Mouse (Mus musculus) hindlimb bud, embryonic 11.5 days (tissue): ENCODE data around the gene Nol12.
A peak's percentile ranks its signal among the peaks of the same experiment; 100 is the strongest.

ENCODE experiments used
- DNase-seq: peaks from one replicate; pipeline ENCODE4 v3.0.0-alpha.2; 2012; ENCODE audit warnings: low read depth, low spot score; ENCODE audit errors: extremely low spot score

Nol12 gene

DNA sequence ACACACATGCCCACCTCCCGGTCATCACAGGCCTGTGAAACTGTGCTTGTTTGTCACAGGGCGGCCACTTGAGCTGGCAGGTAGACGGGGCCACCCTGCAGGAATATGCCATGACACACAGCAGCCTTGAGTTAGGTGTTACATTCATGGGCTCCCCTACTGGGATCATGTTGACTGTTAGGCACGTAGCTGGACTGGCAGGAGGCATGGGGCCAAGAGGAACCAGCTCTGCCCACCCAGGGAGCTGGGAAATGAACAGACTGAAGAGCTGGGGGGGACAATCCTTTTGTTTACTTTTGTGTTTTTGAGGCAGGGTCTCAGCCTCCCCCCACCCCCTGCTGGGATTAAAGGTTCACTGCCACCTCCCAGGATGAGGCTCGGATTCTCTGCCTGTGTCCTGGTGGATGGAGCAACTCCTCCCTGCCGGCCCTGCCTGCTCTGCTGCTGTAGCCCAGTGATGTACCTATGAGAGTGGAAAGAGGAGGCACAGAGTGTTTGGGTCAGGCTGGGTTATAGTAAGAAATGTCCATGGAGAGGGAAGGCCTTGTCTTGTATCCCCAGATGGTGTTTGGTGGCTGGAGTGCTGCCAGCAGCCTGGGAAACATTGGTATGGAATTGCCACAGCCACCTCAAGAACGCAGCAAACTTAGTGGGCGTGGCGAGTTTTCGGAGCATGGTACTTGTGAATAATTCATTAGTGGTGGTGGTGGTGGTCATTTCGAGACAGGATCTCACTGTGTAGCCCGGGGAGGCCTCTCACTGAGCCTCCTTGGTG, 18.5 kb upstream of the Nol12 start:
- no peak for DNase-seq

GRCm38 (mm10) chr15:78918126-78918525, 16.6 kb upstream of the Nol12 start:
- no peak for DNase-seq

GRCm38 (mm10) chr15:78919914-78920313, 14.8 kb upstream of the Nol12 start:
- DNase-seq: no peak

DNA sequence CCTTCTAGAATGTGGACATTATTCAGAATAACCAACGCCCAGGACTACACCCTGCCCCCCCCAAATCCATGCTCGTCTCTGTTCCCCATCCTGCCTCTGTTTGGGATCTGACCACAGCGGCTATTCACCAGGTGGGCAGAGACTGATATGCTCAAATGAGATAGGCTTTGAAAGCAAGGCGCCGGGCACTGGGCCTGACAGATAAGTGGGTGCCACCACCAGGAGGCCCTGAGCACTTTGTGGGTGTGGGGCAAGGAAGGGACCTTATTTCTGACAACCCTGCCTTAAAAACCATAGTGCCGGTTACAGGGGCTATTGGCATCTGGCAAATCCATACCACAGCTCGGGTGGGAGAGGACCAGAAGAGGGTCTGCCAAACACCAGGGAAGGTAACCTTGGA, 12.0 kb upstream of the Nol12 start:
- DNase-seq: no peak

- no peak for DNase-seq
These were observed 11.1 kb upstream of the Nol12 start for GRCm38 (mm10) chr15:78923585-78923984.

GRCm38 (mm10) chr15:78925129-78925528, 9.6 kb upstream of the Nol12 start:
- DNase-seq: no peak

GRCm38 (mm10) chr15:78926021-78926919, 8.5 kb upstream of the Nol12 start, which contains the start of gene Lgals1:
Gene Lgals1, plus strand, starts transcription at chr15:78926725.
- DNase-seq: peak; percentile 56

DNA sequence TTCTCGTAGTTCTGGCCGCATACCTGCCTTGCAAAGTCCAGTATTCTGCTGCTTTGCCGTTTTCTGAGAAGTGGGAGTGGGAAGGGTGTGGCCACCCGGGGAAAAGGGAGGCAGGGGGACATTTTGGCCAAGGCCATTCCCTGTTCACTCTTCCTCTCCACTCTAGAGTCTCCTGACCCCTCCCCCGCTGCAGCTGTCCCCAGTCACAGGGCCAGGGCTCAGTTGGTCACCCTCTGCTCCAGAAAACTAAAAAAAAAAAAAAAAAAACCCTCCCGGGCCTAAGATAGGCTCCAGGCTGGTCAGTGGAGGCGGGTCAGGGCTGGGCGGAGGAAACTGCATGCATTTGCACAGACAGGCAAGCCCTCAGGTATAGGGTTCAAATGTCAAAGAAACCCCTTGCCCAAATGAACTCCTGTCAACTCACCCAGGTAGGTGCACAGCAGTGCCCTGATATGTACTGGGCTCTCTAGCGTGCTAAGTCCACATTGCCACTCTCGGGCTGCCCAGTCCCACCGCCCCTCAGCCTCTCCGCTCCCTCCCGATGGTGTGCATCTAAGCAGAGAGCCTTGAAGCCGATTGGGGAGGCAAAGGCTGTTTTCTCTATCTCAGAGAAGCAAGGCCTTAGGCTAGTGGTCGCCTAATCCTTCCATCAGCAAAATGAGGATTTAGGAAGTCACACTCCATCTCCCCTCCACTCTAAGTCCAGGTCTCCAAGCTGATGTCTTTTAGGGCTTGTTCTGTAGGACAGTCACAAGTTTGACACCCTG, 7.5 kb upstream of the Nol12 start:
- no peak for DNase-seq

DNA sequence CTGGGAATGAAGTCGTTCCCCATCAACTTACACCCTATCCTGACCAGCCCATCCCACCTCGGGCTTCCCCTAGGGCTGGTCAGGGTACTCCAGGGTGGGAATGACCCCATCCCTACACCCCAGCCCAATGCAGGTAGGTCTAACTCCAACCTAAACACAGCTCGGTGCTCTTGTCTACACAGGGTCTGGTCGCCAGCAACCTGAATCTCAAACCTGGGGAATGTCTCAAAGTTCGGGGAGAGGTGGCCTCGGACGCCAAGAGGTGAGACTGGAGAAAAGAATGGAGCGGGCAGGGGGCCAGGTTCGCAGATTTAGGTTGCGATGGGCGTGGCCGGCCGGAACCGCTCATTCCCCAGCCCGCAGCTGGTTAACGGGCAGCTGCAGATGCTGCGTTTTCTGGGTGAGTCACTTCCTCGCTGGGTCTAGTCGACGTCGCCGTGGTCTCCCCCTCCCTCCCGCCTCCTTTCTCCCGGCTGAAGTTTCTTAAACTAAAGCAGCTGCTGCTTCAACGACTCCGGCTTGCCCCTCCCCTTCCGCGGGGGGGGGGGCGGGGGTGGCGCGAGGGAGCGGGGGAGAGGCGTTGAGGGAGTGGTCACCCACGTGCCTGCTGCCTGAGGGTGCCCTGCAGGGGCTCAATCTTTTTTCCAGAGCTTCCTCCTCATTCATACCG, 6.8 kb upstream of the Nol12 start:
- no peak for DNase-seq

GRCm38 (mm10) chr15:78928539-78928938, 6.2 kb upstream of the Nol12 start:
- DNase-seq: no peak

DNA sequence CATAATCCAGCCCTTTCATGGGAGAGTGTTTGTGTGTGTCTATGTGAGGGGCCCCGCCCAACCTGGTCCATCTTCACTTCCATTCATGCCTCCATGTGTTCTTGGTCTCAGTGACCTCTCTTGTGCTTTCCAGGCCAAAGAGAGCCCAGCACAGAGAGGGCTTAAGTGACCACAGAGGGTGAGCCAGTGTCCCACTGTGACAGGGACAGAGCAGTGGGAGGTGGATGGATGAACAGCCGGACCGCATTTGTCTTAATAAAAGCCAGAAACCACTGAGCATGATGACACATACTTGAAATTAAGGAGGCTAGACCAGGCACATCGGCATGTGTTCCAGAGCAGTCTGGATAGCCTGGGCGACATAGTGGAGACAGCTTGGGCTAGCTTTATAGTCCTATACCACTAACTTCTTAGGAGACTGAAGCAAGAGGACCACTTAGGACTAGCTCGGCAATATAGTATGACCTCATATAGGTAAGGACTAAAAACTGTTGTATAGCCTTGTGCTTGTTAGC, 4.5 kb upstream of the Nol12 start:
- DNase-seq: no peak

DNA sequence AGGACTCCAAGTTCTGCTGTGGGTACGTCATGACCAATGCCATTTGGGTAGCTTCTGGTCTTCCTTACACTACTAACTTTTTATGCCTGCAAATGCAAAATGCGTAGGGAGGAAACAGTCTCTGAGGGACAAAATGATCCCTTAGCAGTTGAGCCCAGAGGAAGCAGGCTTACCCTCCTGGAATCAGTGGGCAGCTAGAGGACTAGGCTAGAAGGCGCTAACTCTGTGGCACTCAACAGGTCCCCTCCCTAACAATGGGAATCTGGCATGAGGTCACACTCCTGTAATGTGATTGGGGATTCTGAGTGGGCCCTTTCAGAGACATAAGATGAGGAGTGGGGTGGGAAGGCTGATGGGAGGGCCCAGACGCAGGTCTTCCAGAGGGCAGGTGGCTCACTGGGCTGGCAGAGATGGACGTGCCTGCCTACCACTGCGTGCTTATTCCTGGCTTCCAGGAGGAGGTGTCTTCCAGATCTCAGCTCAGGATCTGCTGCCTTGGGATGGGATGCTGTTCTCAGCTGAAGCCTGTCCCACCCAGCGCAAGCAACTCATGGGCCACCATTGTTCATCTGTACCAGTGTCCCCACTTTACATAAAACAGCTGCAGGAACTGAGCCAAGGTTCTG, 3.8 kb upstream of the Nol12 start:
- DNase-seq: no peak

DNA sequence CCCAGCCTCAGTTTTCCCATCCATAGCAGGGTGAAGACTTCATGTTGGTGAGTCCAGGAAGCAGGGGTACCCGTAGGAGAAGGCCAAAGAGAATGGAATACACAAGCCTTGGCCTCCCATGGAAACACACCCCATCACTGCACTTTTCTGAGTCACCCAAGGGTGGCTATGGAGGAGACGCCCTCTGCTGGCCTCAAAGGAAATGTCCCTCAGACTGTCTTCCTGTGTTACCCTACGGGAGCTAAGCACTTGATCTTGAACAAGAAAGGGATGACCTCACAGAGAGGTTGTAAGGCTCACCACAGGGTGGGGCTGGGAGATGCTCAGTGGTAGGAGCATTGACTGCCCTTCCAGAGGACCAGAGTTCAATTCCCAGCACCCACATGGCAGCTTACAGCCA, 3.2 kb upstream of the Nol12 start:
- no peak for DNase-seq

GRCm38 (mm10) chr15:78936403-78936802, 1.7 kb downstream of the Nol12 start:
- DNase-seq: no peak

GRCm38 (mm10) chr15:78937311-78937710, 2.6 kb downstream of the Nol12 start:
- no peak for DNase-seq

- no peak for DNase-seq
These were observed 3.2 kb downstream of the Nol12 start for GRCm38 (mm10) chr15:78937963-78938362.

DNA sequence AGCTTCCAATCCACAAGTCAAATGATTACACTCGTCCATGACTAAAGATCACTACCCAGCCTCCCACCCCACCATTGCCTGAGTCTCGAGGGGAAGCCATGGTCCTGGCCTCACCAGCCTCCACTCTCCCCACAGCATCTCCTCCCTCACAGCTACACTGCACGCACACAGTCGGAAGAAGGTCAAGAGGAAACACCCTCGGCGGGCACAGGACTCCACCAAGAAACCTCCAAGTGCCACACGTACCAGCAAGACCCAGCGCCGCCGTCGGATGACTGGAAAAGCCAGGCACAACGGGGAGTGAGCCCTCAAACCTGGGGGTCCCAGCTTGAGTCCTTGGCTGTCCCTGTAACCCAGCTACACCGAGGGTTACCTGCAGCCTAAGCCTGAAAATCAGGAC, 5.6 kb downstream of the Nol12 start:
- DNase-seq: no peak

- no peak for DNase-seq
These were observed 7.9 kb downstream of the Nol12 start for GRCm38 (mm10) chr15:78942663-78943062.

DNA sequence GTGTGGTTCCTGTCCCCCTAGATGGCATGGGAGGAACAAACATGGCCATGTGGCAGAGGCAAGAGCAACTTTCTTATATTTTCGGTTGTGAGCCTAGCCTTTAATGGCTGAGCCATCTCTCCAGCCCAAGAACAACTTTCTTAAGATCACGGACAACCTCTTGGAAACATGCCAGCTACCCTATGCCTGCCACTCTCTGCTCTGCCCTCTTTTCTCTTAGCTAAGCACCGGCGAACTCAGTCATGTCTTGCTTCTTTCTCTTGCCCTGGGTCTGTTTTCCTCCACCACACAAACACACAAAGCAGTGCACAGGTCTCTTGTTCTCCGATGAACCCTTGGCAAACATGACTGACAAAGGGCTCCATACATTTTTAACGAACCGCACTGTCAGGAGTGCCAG, 11.5 kb downstream of the Nol12 start:
- DNase-seq: no peak

DNA sequence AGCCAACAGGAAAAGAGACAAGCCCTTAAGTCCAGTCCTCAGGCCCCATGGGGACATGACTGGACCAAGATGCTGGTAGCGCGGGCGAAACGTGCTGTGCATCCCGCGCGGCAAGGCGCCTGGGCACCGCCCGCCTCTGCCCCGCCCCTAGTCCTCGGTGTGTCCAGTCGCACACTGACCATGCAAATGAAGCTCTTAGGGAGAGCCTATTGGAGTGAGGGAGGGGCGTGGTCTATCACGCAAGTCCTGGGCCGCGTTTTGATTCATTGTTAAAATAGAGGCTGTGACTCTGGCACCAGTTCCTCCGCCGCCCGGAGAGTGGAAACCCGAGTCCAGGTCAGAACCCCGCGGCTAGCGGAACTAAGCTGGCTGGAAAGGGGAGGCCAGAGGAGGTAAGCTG, 12.9 kb downstream of the Nol12 start, which contains the start of gene Triobp:
Gene Triobp (plus strand): TSS at position 68 of the 400 bp plus-strand sequence.
- no peak for DNase-seq
